Comparison of ENCODE assay signal across 23 mouse cellular contexts in the genomic region with DNA sequence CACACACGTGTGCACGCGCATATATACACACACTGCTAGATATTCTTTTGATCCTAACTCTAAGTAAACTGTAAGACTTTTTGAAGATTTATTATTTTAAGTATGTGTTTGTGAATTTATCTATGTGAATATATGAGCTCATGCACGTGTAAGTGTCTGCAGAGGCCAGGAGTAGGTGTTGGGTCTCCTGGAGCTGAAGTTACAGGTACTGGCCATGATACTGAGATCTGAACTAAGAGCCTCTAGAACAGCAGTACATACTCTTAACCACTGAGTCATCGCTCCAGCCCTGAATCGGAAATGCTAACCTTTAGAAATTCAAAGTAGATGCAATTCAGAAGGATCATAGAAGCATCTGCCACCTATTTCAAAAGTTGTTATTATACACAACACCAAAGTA. TPM values are rescaled to one million over a fixed set of nuclear protein-coding genes. Genes with fewer than 3 reads are reported as not detected.
DNase-seq lines count a peak whose midpoint lies in the region; ATAC-seq and TF ChIP-seq lines count a peak whose summit lies in the region.
"Had no signal": no experiment of that assay in that cellular context is flagged by ENCODE, and none has a peak within 500 bp of the region (broad histone marks: within the 10 kb centered on the region; RNA-seq: fewer than 3 reads in every experiment).

No protein-coding gene starts in this region.

- no peak for TF ChIP-seq CTCF in layer of hippocampus, adult 2 months (conservative IDR thresholded peaks at IDR 0.05)

- peak; percentile 45 for DNase-seq in CD4-positive, CD25-positive, alpha-beta regulatory T cell, adult 2 months (ENCODE audit: low read depth, low spot score)
- DNase-seq in thymus, postnatal 0 days (ENCODE audit: low spot score): peak; percentile 40
- DNase-seq in thymus, postnatal 36 days: no peak
- peak; percentile 9 for DNase-seq in R1 (ENCODE audit: low read depth, low spot score)
- no peak for DNase-seq in layer of hippocampus, adult 2 months (ENCODE audit: low spot score in 2 of 2)
- DNase-seq: adrenal gland, postnatal 25 days; cerebellum, adult 18-20 months; cerebellum, adult 9-11 months; cerebellum, postnatal 36 days; gastrocnemius, postnatal 36 days; heart, adult 2 months had no signal

- no peak overlapping the region for H3K4me3 ChIP-seq in layer of hippocampus, adult 2 months
- H3K4me3 ChIP-seq: embryonic facial prominence, embryonic 13.5 days; forebrain, embryonic 12.5 days; heart, adult 2 months; heart, embryonic 12.5 days; hindbrain, embryonic 10.5 days; hindbrain, embryonic 15.5 days had no signal

- H3K27ac ChIP-seq in layer of hippocampus, adult 2 months: no peak overlapping the region
- H3K27ac ChIP-seq: embryonic facial prominence, embryonic 13.5 days; forebrain, embryonic 12.5 days; heart, adult 2 months; hindbrain, embryonic 10.5 days; hindbrain, embryonic 15.5 days had no signal

- no peak for ATAC-seq in CD4-positive, CD25-positive, alpha-beta regulatory T cell, adult 4 months
- no peak for ATAC-seq in granulocyte monocyte progenitor cell, adult 5-6 weeks (replicated peaks; ENCODE audit: poor library complexity, severe bottlenecking)
- no peak for ATAC-seq in frontal cortex, adult (ENCODE audit: low TSS enrichment)
- ATAC-seq: activated CD4-positive, CD25-positive, alpha-beta regulatory T cell, adult 4 months; forebrain, embryonic 16.5 days; inflammation-experienced regulatory T-cells, adult 6 months; intestine, postnatal 0 days had no signal

RNA-seq across cellular contexts. Expression of a gene that starts 4.9 kb away (rescaled TPM):
- 10 to 100 TPM; 41.0 to 62.7 TPM for polyA plus RNA-seq in CD4-positive, CD25-positive, alpha-beta regulatory T cell, adult 4 months (2017; shearing (Covaris generic))
- 30.8 and 38.3 TPM in 2 replicates for polyA plus RNA-seq in thymus, postnatal 0 days (2015; fragmentation: Nextera tagmentation; extraction: Ambion mirVana)
- 103 and 136 TPM in 2 replicates for total RNA-seq in granulocyte monocyte progenitor cell, adult 5-6 weeks (2014; fragmentation: Nextera tagmentation)
- total RNA-seq in granulocyte monocyte progenitor cell, adult 5-6 weeks (2017): 192 and 196 TPM in 2 replicates
- 100 to 1,000 TPM; 391 to 398 TPM for total RNA-seq in layer of hippocampus, adult 2 months (2021)

Comparison
In these comparisons a context has a peak if more than half of its experiments do, and no peak if none do; other contexts are left out.
1. DNase-seq: peak in CD4-positive, CD25-positive, alpha-beta regulatory T cell, adult 2 months (single experiment), thymus, postnatal 0 days (single experiment) and R1 (single experiment); none in thymus, postnatal 36 days (0 of 2) and layer of hippocampus, adult 2 months (0 of 2).